Comparison of ENCODE assay signal across 25 mouse cellular contexts in the genomic region with DNA sequence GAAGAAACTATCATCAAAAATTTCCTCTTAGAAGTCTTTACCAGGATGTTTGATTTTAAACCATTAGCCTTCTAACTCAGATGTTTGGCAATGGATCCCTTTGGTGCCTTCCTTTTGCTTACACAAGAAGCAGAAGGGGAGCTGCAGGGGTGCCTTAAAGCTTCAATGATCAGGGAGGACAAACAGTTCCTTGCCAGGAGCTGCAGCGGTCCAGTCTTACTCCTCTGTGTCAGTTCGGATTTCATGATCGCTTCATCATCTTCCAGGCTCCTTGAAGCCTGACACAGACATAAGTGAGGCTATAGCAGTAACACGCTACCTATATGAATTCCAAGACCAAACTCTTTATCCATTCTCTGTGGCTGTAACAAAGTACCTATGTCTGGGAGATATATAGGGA.
DNase-seq lines count a peak whose midpoint lies in the region; ATAC-seq and TF ChIP-seq lines count a peak whose summit lies in the region.
"Had no signal": no experiment of that assay in that cellular context is flagged by ENCODE, and none has a peak within 500 bp of the region (broad histone marks: within the 10 kb centered on the region; RNA-seq: fewer than 3 reads in every experiment).

No protein-coding gene starts in this region.

- no peaks in the 10 kb centered on the region for H3K4me1 ChIP-seq in heart, embryonic 11.5 days (ENCODE audit: control insufficient read depth, insufficient read depth, low read length)
- H3K4me1 ChIP-seq in kidney, postnatal 0 days (replicated peaks; ENCODE audit: insufficient read depth, low read length), result no peaks in the 10 kb centered on the region
- H3K4me1 ChIP-seq in kidney, embryonic 16.5 days (ENCODE audit: insufficient read depth, low read length), result no peaks in the 10 kb centered on the region
- H3K4me1 ChIP-seq in kidney, embryonic 15.5 days, result no peaks in the 10 kb centered on the region
- H3K4me1 ChIP-seq: forebrain, embryonic 10.5 days; forebrain, embryonic 13.5 days; heart, embryonic 12.5 days; heart, embryonic 15.5 days; hindbrain, embryonic 10.5 days; hindbrain, embryonic 15.5 days had no signal

- no peak for ATAC-seq in heart, embryonic 11.5 days (replicated peaks; ENCODE audit: insufficient number of reproducible peaks, low FRiP score, low TSS enrichment)
- no peak for ATAC-seq in kidney, postnatal 0 days (replicated peaks; ENCODE audit: low FRiP score, low read depth)
- no peak for ATAC-seq in kidney, embryonic 16.5 days (ENCODE audit: low FRiP score, low TSS enrichment)
- no peak for ATAC-seq in kidney, embryonic 15.5 days (replicated peaks; ENCODE audit: low FRiP score)
- ATAC-seq: CD4-positive, CD25-positive, alpha-beta regulatory T cell, adult 4 months; forebrain, embryonic 13.5 days; forebrain, embryonic 16.5 days; inflammation-experienced regulatory T-cells, adult 6 months; intestine, embryonic 16.5 days had no signal

- H3K36me3 ChIP-seq in heart, embryonic 11.5 days (ENCODE audit: control insufficient read depth, insufficient read depth, low read length), result no peaks in the 10 kb centered on the region
- H3K36me3 ChIP-seq in kidney, postnatal 0 days (ENCODE audit: insufficient read depth, low read length), result no peaks in the 10 kb centered on the region
- no peaks in the 10 kb centered on the region for H3K36me3 ChIP-seq in kidney, embryonic 16.5 days (ENCODE audit: insufficient read depth, low read length)
- no peaks in the 10 kb centered on the region for H3K36me3 ChIP-seq in kidney, embryonic 15.5 days
- H3K36me3 ChIP-seq: forebrain, embryonic 10.5 days; heart, embryonic 15.5 days; hindbrain, embryonic 10.5 days; hindbrain, embryonic 15.5 days had no signal

- no peak overlapping the region for H3K4me3 ChIP-seq in heart, embryonic 11.5 days (ENCODE audit: low read depth, low read length)
- H3K4me3 ChIP-seq in kidney, postnatal 0 days (replicated peaks; ENCODE audit: low read depth, low read length), result no peak overlapping the region
- no peak overlapping the region for H3K4me3 ChIP-seq in kidney, embryonic 16.5 days (ENCODE audit: low read length)
- no peak overlapping the region for H3K4me3 ChIP-seq in kidney, embryonic 15.5 days (replicated peaks)
- H3K4me3 ChIP-seq: forebrain, embryonic 10.5 days; forebrain, embryonic 13.5 days; heart, embryonic 12.5 days; heart, embryonic 15.5 days; hindbrain, embryonic 10.5 days; hindbrain, embryonic 15.5 days had no signal

- no peaks in the 10 kb centered on the region for H3K9me3 ChIP-seq in heart, embryonic 11.5 days (replicated peaks; ENCODE audit: control insufficient read depth, low read length)
- H3K9me3 ChIP-seq in kidney, postnatal 0 days (replicated peaks; ENCODE audit: low read length), result no peaks in the 10 kb centered on the region
- H3K9me3 ChIP-seq in kidney, embryonic 16.5 days (ENCODE audit: low read length), result no peaks in the 10 kb centered on the region
- H3K9me3 ChIP-seq in kidney, embryonic 15.5 days (replicated peaks), result no peaks in the 10 kb centered on the region
- H3K9me3 ChIP-seq: forebrain, embryonic 10.5 days; forebrain, embryonic 13.5 days; heart, embryonic 15.5 days; hindbrain, embryonic 10.5 days; hindbrain, embryonic 15.5 days had no signal

- H3K4me2 ChIP-seq in heart, embryonic 11.5 days, result no peak overlapping the region
- no peak overlapping the region for H3K4me2 ChIP-seq in kidney, postnatal 0 days (ENCODE audit: low read length)
- H3K4me2 ChIP-seq in kidney, embryonic 16.5 days (replicated peaks; ENCODE audit: low read depth, low read length), result no peak overlapping the region
- H3K4me2 ChIP-seq in kidney, embryonic 15.5 days, result no peak overlapping the region
- H3K4me2 ChIP-seq: forebrain, embryonic 13.5 days; heart, embryonic 12.5 days; heart, embryonic 15.5 days; hindbrain, embryonic 15.5 days had no signal

- H3K27me3 ChIP-seq in heart, embryonic 11.5 days (ENCODE audit: control insufficient read depth, insufficient read depth, low read length), result no peaks in the 10 kb centered on the region
- H3K27me3 ChIP-seq in kidney, postnatal 0 days (ENCODE audit: insufficient read depth, low read length), result no peaks in the 10 kb centered on the region
- no peaks in the 10 kb centered on the region for H3K27me3 ChIP-seq in kidney, embryonic 16.5 days (ENCODE audit: insufficient read depth, low read length)
- no peaks in the 10 kb centered on the region for H3K27me3 ChIP-seq in kidney, embryonic 15.5 days
- H3K27me3 ChIP-seq: forebrain, embryonic 13.5 days; heart, embryonic 12.5 days; heart, embryonic 15.5 days; hindbrain, embryonic 15.5 days had no signal

- DNase-seq in heart, adult 11 months, result peak; percentile 64
- DNase-seq in kidney, postnatal 0 days (ENCODE audit: low spot score), result peak; percentile 11
- DNase-seq in brain, adult 2 months (ENCODE audit: low read depth, low spot score), result peak; percentile 19
- DNase-seq: adrenal gland, adult 2 months; adrenal gland, postnatal 14 days; cerebellum, adult 11-12 months; cerebellum, adult 9-10 months; cerebellum, postnatal 36 days; gastrocnemius, postnatal 10 days; gastrocnemius, postnatal 36 days; heart, postnatal 10 days; heart, postnatal 36 days had no signal

- TF ChIP-seq CTCF in kidney, postnatal 0 days (IDR thresholded peaks at IDR 0.05; ENCODE audit: low read depth), result no peak

- no peak overlapping the region for H3K9ac ChIP-seq in heart, embryonic 11.5 days (ENCODE audit: low read depth, low read length)
- no peak overlapping the region for H3K9ac ChIP-seq in kidney, postnatal 0 days (ENCODE audit: low read depth, low read length)
- H3K9ac ChIP-seq in kidney, embryonic 16.5 days (replicated peaks; ENCODE audit: low read length), result no peak overlapping the region
- no peak overlapping the region for H3K9ac ChIP-seq in kidney, embryonic 15.5 days
- H3K9ac ChIP-seq: forebrain, embryonic 13.5 days; heart, embryonic 12.5 days; heart, embryonic 15.5 days; hindbrain, embryonic 15.5 days had no signal

- H3K27ac ChIP-seq in heart, embryonic 11.5 days (ENCODE audit: low read depth, low read length), result no peak overlapping the region
- H3K27ac ChIP-seq in kidney, postnatal 0 days, result no peak overlapping the region
- no peak overlapping the region for H3K27ac ChIP-seq in kidney, embryonic 16.5 days (ENCODE audit: low read length)
- H3K27ac ChIP-seq in kidney, embryonic 15.5 days, result no peak overlapping the region
- H3K27ac ChIP-seq: forebrain, embryonic 10.5 days; forebrain, embryonic 13.5 days; heart, embryonic 15.5 days; hindbrain, embryonic 10.5 days; hindbrain, embryonic 15.5 days had no signal

- 83% methylated on average over 4 of the region's 4 CpGs for WGBS in heart, embryonic 11.5 days (ENCODE audit: insufficient replicate concordance)
- WGBS in kidney, postnatal 0 days, result 58% methylated on average over 4 of the region's 4 CpGs
- WGBS in kidney, embryonic 16.5 days, result 47% methylated on average over 4 of the region's 4 CpGs
- whole genome bisulfite sequencing in kidney, embryonic 15.5 days, result 69% methylated on average over 4 of the region's 4 CpGs

Comparison
In these comparisons a context has a peak if more than half of its experiments do, and no peak if none do; other contexts are left out.
1. DNase-seq: peak in every context shown above with its lines; median percentile 64 in heart, adult 11 months; 19 in brain, adult 2 months; 11 in kidney, postnatal 0 days.